Mouse (Mus musculus) MEL (cell line): ENCODE measurements around the gene Ybey. TPM values are rescaled to one million over a fixed set of nuclear protein-coding genes. Genes with fewer than 3 reads are reported as not detected.

Experiments
- DNase-seq: peaks from one replicate; pipeline ENCODE4 v3.0.0; 2011; ENCODE audit warnings: low read depth, low spot score
- H3K27ac ChIP-seq: 2 replicates; pipeline ENCODE4 v1.5.1; 2012; ENCODE audit warnings: low read depth, mild to moderate bottlenecking, control low read depth, low read length, moderate library complexity; ENCODE audit not compliant: control insufficient read depth
- H3K27me3 ChIP-seq, 2 experiments: fragments of 150-350 bp in 1 of 2; sonication (generic) in 1 of 2; 2 replicates each; pipeline ENCODE4 v1.6.1; 2012; ENCODE audit warnings: low read length in 2 of 2, mild to moderate bottlenecking in 2 of 2, improper control_type of control experiment in 1 of 2, moderate library complexity in 1 of 2; ENCODE audit not compliant: insufficient read depth in 2 of 2, control insufficient read depth in 1 of 2
- H3K36me3 ChIP-seq, 2 experiments: 2 replicates each; pipeline ENCODE4 v1.6.1; 2012 to 2014; ENCODE audit warnings: low read length in 2 of 2, improper control_type of control experiment in 1 of 2, inconsistent platforms in 1 of 2, mild to moderate bottlenecking in 1 of 2; ENCODE audit not compliant: insufficient read depth in 2 of 2, control insufficient read depth in 1 of 2
- H3K4me1 ChIP-seq, 2 experiments: fragments of 150-350 bp in 1 of 2; sonication (generic) in 1 of 2; 2 replicates each; pipeline ENCODE4 v1.6.1; 2012; ENCODE audit warnings: low read length in 2 of 2, improper control_type of control experiment in 1 of 2, mild to moderate bottlenecking in 1 of 2; ENCODE audit not compliant: insufficient read depth in 2 of 2, control insufficient read depth in 1 of 2
- H3K4me3 ChIP-seq, 2 experiments: fragments of 150-350 bp in 1 of 2; sonication (generic) in 1 of 2; 2 replicates each; pipeline ENCODE4 v1.5.1; 2012; ENCODE audit warnings: low read depth in 2 of 2, low read length in 2 of 2, mild to moderate bottlenecking in 2 of 2, moderate library complexity in 2 of 2, control low read depth in 1 of 2, improper control_type of control experiment in 1 of 2; ENCODE audit not compliant: control insufficient read depth in 1 of 2, insufficient read depth in 1 of 2
- H3K79me2 ChIP-seq: 2 replicates; pipeline ENCODE4 v1.6.1; 2012; ENCODE audit warnings: mild to moderate bottlenecking, low read length, moderate library complexity; ENCODE audit not compliant: control insufficient read depth, poor library complexity, insufficient read depth
- H3K9ac ChIP-seq: 2 replicates; pipeline ENCODE4 v1.6.1; 2012; ENCODE audit warnings: low read depth, mild to moderate bottlenecking, control low read depth, low read length, moderate library complexity; ENCODE audit not compliant: control insufficient read depth, poor library complexity, severe bottlenecking
- H3K9me3 ChIP-seq: fragments of 150-350 bp; sonication (generic); replicated peaks from 2 replicates; pipeline ENCODE4 v1.6.1; 2012; ENCODE audit warnings: mild to moderate bottlenecking, low read length, improper control_type of control experiment, moderate library complexity; ENCODE audit not compliant: insufficient read depth
- BHLHE40 ChIP-seq: IDR thresholded peaks from 2 replicates; pipeline ENCODE4 v1.6.1; 2012; ENCODE audit warnings: low read depth, mild to moderate bottlenecking, inconsistent platforms, low read length, improper control_type of control experiment, borderline replicate concordance
- CHD1 ChIP-seq: IDR thresholded peaks from 2 replicates; pipeline ENCODE4 v1.6.1; 2012; ENCODE audit warnings: low read depth, mild to moderate bottlenecking, inconsistent platforms, low read length, improper control_type of control experiment
- CHD2 ChIP-seq: IDR thresholded peaks from 2 replicates; pipeline ENCODE4 v1.6.1; 2011; ENCODE audit warnings: low read length, improper control_type of control experiment
- CTCF ChIP-seq, 3 experiments: IDR thresholded peaks in 2 of 3; conservative IDR thresholded peaks in 1 of 3; 2 replicates each; pipeline ENCODE4 v1.5.1; 2011 to 2012; ENCODE audit warnings: low read length in 3 of 3, low read depth in 2 of 3, mild to moderate bottlenecking in 2 of 3, improper control_type of control experiment in 1 of 3, inconsistent platforms in 1 of 3, mixed read lengths in 1 of 3, moderate library complexity in 1 of 3; ENCODE audit not compliant: control insufficient read depth in 1 of 3, insufficient read depth in 1 of 3, poor library complexity in 1 of 3, severe bottlenecking in 1 of 3
- E2F4 ChIP-seq: IDR thresholded peaks from 2 replicates; pipeline ENCODE4 v1.6.1; 2011; ENCODE audit warnings: low read depth, low read length, improper control_type of control experiment, borderline replicate concordance
- ELF1 ChIP-seq: IDR thresholded peaks from 2 replicates; pipeline ENCODE4 v1.6.1; 2014; ENCODE audit warnings: low read depth, mild to moderate bottlenecking, inconsistent platforms, low read length, improper control_type of control experiment, moderate library complexity
- EP300 ChIP-seq, 2 experiments: IDR thresholded peaks; 2 replicates each; pipeline ENCODE4 v1.6.1; 2011; ENCODE audit warnings: improper control_type of control experiment in 2 of 2, low read length in 2 of 2, low read depth in 1 of 2, mild to moderate bottlenecking in 1 of 2
- ETS1 ChIP-seq: IDR thresholded peaks from 2 replicates; pipeline ENCODE4 v1.6.1; 2012; ENCODE audit warnings: low read depth, mild to moderate bottlenecking, inconsistent platforms, low read length, improper control_type of control experiment, moderate library complexity
- GATA1 ChIP-seq: IDR thresholded peaks from 2 replicates; pipeline ENCODE4 v1.6.1; 2011; ENCODE audit warnings: low read depth, low read length, improper control_type of control experiment
- HCFC1 ChIP-seq: IDR thresholded peaks from 2 replicates; pipeline ENCODE4 v1.6.1; 2012; ENCODE audit warnings: low read depth, mild to moderate bottlenecking, inconsistent platforms, low read length, improper control_type of control experiment, moderate library complexity
- JUND ChIP-seq: IDR thresholded peaks from 2 replicates; pipeline ENCODE4 v1.6.1; 2011; ENCODE audit warnings: low read depth, mild to moderate bottlenecking, improper control_type of control experiment, low read length
- KAT2A ChIP-seq: conservative IDR thresholded peaks from 2 replicates; pipeline ENCODE4 v1.6.1; 2012; ENCODE audit warnings: low read depth, low read length, improper control_type of control experiment, inconsistent platforms
- MAX ChIP-seq: IDR thresholded peaks from 2 replicates; pipeline ENCODE4 v1.6.1; 2011; ENCODE audit warnings: low read length, improper control_type of control experiment
- MAZ ChIP-seq: IDR thresholded peaks from 2 replicates; pipeline ENCODE4 v1.6.1; 2012; ENCODE audit warnings: low read depth, mild to moderate bottlenecking, inconsistent platforms, low read length, improper control_type of control experiment
- MYC ChIP-seq: IDR thresholded peaks from 2 replicates; pipeline ENCODE4 v1.6.1; 2011; ENCODE audit warnings: low read depth, mild to moderate bottlenecking, low read length, improper control_type of control experiment, moderate library complexity
- POLR2A ChIP-seq, 2 experiments: IDR thresholded peaks; 2 replicates each; pipeline ENCODE4 v1.6.1; 2011 to 2012; ENCODE audit warnings: low read length in 2 of 2, mild to moderate bottlenecking in 2 of 2, control low read depth in 1 of 2, improper control_type of control experiment in 1 of 2, low read depth in 1 of 2, moderate library complexity in 1 of 2; ENCODE audit not compliant: control insufficient read depth in 1 of 2, insufficient read depth in 1 of 2, poor library complexity in 1 of 2
- POLR2AphosphoS2 ChIP-seq: IDR thresholded peaks from 2 replicates; pipeline ENCODE4 v1.6.1; 2011; ENCODE audit warnings: low read length, improper control_type of control experiment
- RCOR1 ChIP-seq: IDR thresholded peaks from 2 replicates; pipeline ENCODE4 v1.6.1; 2012; ENCODE audit warnings: low read depth, mild to moderate bottlenecking, inconsistent platforms, low read length, improper control_type of control experiment
- SIN3A ChIP-seq: IDR thresholded peaks from 2 replicates; pipeline ENCODE4 v1.6.1; 2012; ENCODE audit warnings: low read length, improper control_type of control experiment, inconsistent platforms
- TAL1 ChIP-seq: IDR thresholded peaks from 2 replicates; pipeline ENCODE4 v1.6.1; 2012; ENCODE audit warnings: mild to moderate bottlenecking, inconsistent platforms, low read length, moderate library complexity, mixed read lengths
- TBP ChIP-seq: IDR thresholded peaks from 2 replicates; pipeline ENCODE4 v1.8.0; 2011; ENCODE audit warnings: low read depth, low read length, improper control_type of control experiment
- TCF12 ChIP-seq: IDR thresholded peaks from 2 replicates; pipeline ENCODE4 v1.6.1; 2014; ENCODE audit warnings: low read depth, mild to moderate bottlenecking, inconsistent platforms, low read length, improper control_type of control experiment, moderate library complexity
- USF2 ChIP-seq, 2 experiments: IDR thresholded peaks; 2 replicates each; pipeline ENCODE4 v1.6.1; 2011 to 2012; ENCODE audit warnings: improper control_type of control experiment in 2 of 2, low read length in 2 of 2, borderline replicate concordance in 1 of 2, inconsistent platforms in 1 of 2, low read depth in 1 of 2, mild to moderate bottlenecking in 1 of 2; ENCODE audit not compliant: insufficient read depth in 1 of 2
- ZC3H11A ChIP-seq: IDR thresholded peaks from 2 replicates; pipeline ENCODE4 v1.6.1; 2012; ENCODE audit warnings: low read depth, mild to moderate bottlenecking, inconsistent platforms, low read length, improper control_type of control experiment
- ZKSCAN1 ChIP-seq: IDR thresholded peaks from 2 replicates; pipeline ENCODE4 v1.6.1; 2012; ENCODE audit warnings: low read depth, mild to moderate bottlenecking, inconsistent platforms, low read length, improper control_type of control experiment, moderate library complexity
- ZMIZ1 ChIP-seq: IDR thresholded peaks from 2 replicates; pipeline ENCODE4 v1.6.1; 2012; ENCODE audit warnings: low read depth, mild to moderate bottlenecking, inconsistent platforms, low read length, improper control_type of control experiment, moderate library complexity
- ZNF384 ChIP-seq: IDR thresholded peaks from 2 replicates; pipeline ENCODE4 v1.6.1; 2012; ENCODE audit warnings: low read depth, mild to moderate bottlenecking, inconsistent platforms, low read length, improper control_type of control experiment
- polyA plus RNA-seq, 2 experiments: library from polyadenylated mRNA; stranded (reverse) in 1 of 2; unstranded in 1 of 2; fragments of >175 nt in 1 of 2; fragments of >200 nt in 1 of 2; gene quantifications; 2 replicates each; pipeline versions ENCODE4 v1.2.1 to v1.2.4; 2012; ENCODE audit warnings: low replicate concordance in 2 of 2, low read depth in 1 of 2; ENCODE audit not compliant: insufficient read length in 2 of 2, insufficient read depth in 1 of 2, missing spikeins in 1 of 2
- total RNA-seq: library from RNA; depleted of rRNA; stranded (reverse); fragments of 300-350 nt; gene quantifications from 2 replicates; pipeline ENCODE4 v1.2.3, GENCODE M21; 2012

The Ybey gene
- total and polyA plus RNA-seq, 3 experiments = 2.6 to 4.0 TPM; not detected in 1

DNA sequence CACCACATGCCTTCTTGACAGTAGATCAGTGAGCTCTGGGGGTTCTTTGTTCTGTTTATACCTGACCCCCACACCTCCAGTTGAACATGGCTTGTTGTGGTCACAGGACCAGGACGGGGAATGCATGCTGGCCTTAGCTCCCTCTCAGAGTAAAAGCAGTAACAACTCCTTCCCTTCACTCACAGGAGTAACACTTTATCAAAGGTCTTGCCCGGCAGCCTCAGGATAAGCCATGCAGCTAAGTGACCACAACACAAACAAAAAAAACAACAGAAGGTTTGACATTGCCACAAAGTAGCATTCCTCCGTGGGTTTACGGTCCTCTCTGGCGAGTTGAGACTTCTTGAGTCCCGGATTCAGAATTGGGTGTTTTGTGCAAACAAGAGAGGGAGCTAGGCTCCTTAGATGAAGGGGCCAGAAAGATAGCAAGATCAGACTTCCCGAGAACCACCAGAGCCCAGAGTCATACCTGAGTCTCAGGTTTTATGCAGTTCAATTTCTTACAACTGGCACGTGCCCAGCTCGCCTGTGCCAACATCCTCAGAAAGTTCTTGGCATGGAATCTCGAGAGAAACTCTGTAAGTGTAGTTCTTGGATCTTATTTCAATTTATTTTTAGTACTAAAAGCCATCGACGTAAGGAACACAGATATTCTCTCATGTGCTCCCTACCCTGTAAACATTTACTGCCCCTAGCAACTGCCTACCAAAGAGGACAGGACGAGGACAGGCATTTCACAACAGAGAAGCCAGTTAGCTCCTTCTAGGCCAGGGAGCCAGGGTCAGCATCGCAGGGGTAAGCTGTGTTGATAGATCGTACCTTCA lies 21.3 kb downstream of the Ybey start:
- Histone ChIP-seq H3K27ac (peak overlapping the region; percentile 98; the same call in 1 of the 2 replicates), H3K4me1 (peaks cover 11 to 33% of the 10 kb centered on the region in 2 experiments), H3K9ac (no peak overlapping the region), H3K9me3 (no peaks in the 10 kb centered on the region), H3K36me3 (peaks cover 0 to 32% of the 10 kb centered on the region in 2 experiments; a peak in 2 of 4 replicates), H3K4me3 (no peak overlapping the region), H3K79me2 (peaks cover 2% of the 10 kb centered on the region; the same call in 1 of the 2 replicates), H3K27me3 (no peaks in the 10 kb centered on the region)
- no peak for DNase-seq
- no peak for TF ChIP-seq MAX
- no peak for TF ChIP-seq KAT2A
- TF ChIP-seq ZKSCAN1 = no peak
- TF ChIP-seq EP300 (IDR thresholded peaks at IDR 0.05; ENCODE audit: low read depth in 1 of 2, low read length in 2 of 2) = no peak
- no peak for TF ChIP-seq TBP
- no peak for TF ChIP-seq CHD2
- no peak for TF ChIP-seq MAZ
- no peak for TF ChIP-seq ZC3H11A
- no peak for TF ChIP-seq POLR2A (IDR thresholded peaks at IDR 0.05; ENCODE audit: control insufficient read depth in 1 of 2, insufficient read depth in 1 of 2, low read depth in 1 of 2, low read length in 2 of 2, poor library complexity in 1 of 2)
- TF ChIP-seq USF2 (IDR thresholded peaks at IDR 0.05; ENCODE audit: borderline replicate concordance in 1 of 2, insufficient read depth in 1 of 2, low read depth in 1 of 2, low read length in 2 of 2) = no peak
- TF ChIP-seq HCFC1 = no peak
- no peak for TF ChIP-seq JUND

DNA sequence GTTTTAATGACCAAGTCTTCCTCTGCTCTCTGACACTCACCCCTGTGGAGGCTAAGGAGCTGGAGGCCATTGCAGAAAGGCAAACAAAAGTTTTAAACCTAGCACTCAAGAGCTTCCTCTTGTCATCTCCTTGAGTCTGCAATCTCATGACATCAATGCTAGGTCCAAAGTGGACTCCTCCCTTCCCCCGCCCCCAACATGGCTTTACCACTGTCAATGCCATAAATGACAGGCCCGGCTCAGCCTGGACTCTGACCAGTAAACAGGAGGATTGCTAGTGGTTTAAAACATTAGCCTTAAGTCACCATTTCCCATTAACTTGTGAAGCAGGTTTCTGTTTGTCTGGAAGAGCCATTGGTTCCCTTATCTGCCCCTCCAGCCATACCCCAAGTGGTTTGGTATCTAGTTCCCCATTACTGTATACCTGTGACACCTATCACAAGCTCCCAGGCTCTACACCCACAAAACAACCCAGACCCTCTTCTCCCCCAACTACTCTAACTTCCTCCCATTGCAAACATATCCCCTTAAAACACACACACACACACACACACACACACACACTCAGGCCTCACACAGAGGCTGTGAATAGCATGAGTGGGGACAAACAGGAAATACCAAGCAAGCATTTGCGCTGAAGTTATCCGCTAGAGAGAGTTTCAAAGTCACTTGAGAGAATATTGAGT lies 22.8 kb downstream of the Ybey start:
- Histone ChIP-seq H3K79me2 (peaks cover 13% of the 10 kb centered on the region), H3K9ac (peak overlapping the region; percentile 71), H3K27me3 (no peaks in the 10 kb centered on the region), H3K9me3 (no peaks in the 10 kb centered on the region), H3K27ac (peak overlapping the region; percentile 98), H3K4me1 (peaks cover 11 to 39% of the 10 kb centered on the region in 2 experiments), H3K4me3 (peak overlapping the region; percentile 20 to 34), H3K36me3 (peaks cover 0 to 37% of the 10 kb centered on the region in 2 experiments; a peak in 2 of 4 replicates)
- DNase-seq = peak; percentile 95
- TF ChIP-seq TCF12 (peak; percentile 97), ZC3H11A (no peak), SIN3A (peak; percentile 89), E2F4 (no peak), CHD1 (peak; percentile 91; the same call in 1 of the 2 replicates), POLR2AphosphoS2 (0 out of 2 replicates have a peak, but pooled peaks have one; percentile 37), ETS1 (peak; percentile 90), CHD2 (peak; percentile 56; the same call in 1 of the 2 replicates), BHLHE40 (peak; percentile 71; the same call in 1 of the 2 replicates), RCOR1 (peak; percentile 80), USF2 (IDR thresholded peaks at IDR 0.05; ENCODE audit: borderline replicate concordance in 1 of 2, insufficient read depth in 1 of 2, low read depth in 1 of 2, low read length in 2 of 2) (no peak), ZMIZ1 (peak; percentile 92), MAZ (peak; percentile 96; the same call in 1 of the 2 replicates), JUND (peak; percentile 75), EP300 (IDR thresholded peaks at IDR 0.05; ENCODE audit: low read depth in 1 of 2, low read length in 2 of 2) (peak; percentile 96), MYC (peak; percentile 51; the same call in 1 of the 2 replicates), ZNF384 (no peak), GATA1 (peak; percentile 97), CTCF (IDR thresholded peaks at IDR 0.05 in 2 of 3, conservative IDR thresholded peaks at IDR 0.05 in 1 of 3; ENCODE audit: control insufficient read depth in 1 of 3, insufficient read depth in 1 of 3, low read depth in 2 of 3, low read length in 3 of 3, poor library complexity in 1 of 3, severe bottlenecking in 1 of 3) (no peak), ELF1 (peak; percentile 80), ZKSCAN1 (no peak), KAT2A (peak; percentile 40; the same call in 1 of the 2 replicates), TAL1 (peak; percentile 97)
